Mouse (Mus musculus) midbrain, embryonic 16.5 days (tissue): ENCODE data around the gene Ash1l. TPM values are rescaled to one million over a fixed set of nuclear protein-coding genes. Genes with fewer than 3 reads are reported as not detected.

Source experiments
- ATAC-seq: fragments of 200-750 bp; cut with Nextera tagmentation; 2 replicates; pipeline ENCODE4 v1.8.0; 2017; ENCODE audit warnings: moderate TSS enrichment
- H3K27ac ChIP-seq: fragments of 300-500 bp; sonication (generic); 2 replicates; pipeline ENCODE4 v1.5.1; 2014; ENCODE audit warnings: mild to moderate bottlenecking, low read length, mixed read lengths
- H3K27me3 ChIP-seq: fragments of 300-500 bp; sonication (generic); 2 replicates; pipeline ENCODE4 v1.6.1; 2014; ENCODE audit warnings: low read depth, low read length, mixed read lengths; ENCODE audit not compliant: control insufficient read depth, insufficient read depth
- H3K36me3 ChIP-seq: fragments of 300-500 bp; sonication (generic); 2 replicates; pipeline ENCODE4 v1.6.1; 2014; ENCODE audit warnings: mild to moderate bottlenecking, low read length, moderate library complexity, mixed read lengths; ENCODE audit not compliant: control insufficient read depth, insufficient read depth
- H3K4me1 ChIP-seq: fragments of 300-500 bp; sonication (generic); 2 replicates; pipeline ENCODE4 v1.6.1; 2014; ENCODE audit warnings: mild to moderate bottlenecking, low read length, mixed read lengths; ENCODE audit not compliant: control insufficient read depth, insufficient read depth
- H3K4me2 ChIP-seq: fragments of 300-500 bp; sonication (generic); 2 replicates; pipeline ENCODE4 v1.6.1; 2014; ENCODE audit warnings: mild to moderate bottlenecking, low read length, mixed read lengths
- H3K4me3 ChIP-seq: fragments of 300-500 bp; sonication (generic); 2 replicates; pipeline ENCODE4 v1.5.1; 2014; ENCODE audit warnings: low read depth, mild to moderate bottlenecking, low read length, moderate library complexity, mixed read lengths
- H3K9ac ChIP-seq: fragments of 300-500 bp; sonication (generic); 2 replicates; pipeline ENCODE4 v1.6.1; 2014; ENCODE audit warnings: low read depth, low read length, mixed read lengths
- H3K9me3 ChIP-seq: fragments of 300-500 bp; sonication (generic); replicated peaks from 2 replicates; pipeline ENCODE4 v1.6.1; 2014; ENCODE audit warnings: mild to moderate bottlenecking, low read length, mixed read lengths; ENCODE audit not compliant: control insufficient read depth, poor library complexity, severe bottlenecking
- WGBS: fragments of 180-500 bp; shearing (Covaris S2); extraction: QIAGEN DNeasy Blood & Tissue Kit; methylation state at CpG from one replicate; pipeline ENCODE4 v1.1.7; 2014; 5-methylcytosine and 5-hydroxymethylcytosine counted together
- polyA plus RNA-seq: library from polyadenylated mRNA; unstranded; fragments of >200 nt; fragmentation: Nextera tagmentation; extraction: Ambion mirVana; gene quantifications from 2 replicates; pipeline ENCODE4 v1.2.1, GENCODE M21; 2015

Ash1l gene
- polyA plus RNA-seq, 1 experiment from 2014 or later = 19.0 TPM

GRCm38 (mm10) chr3:89108146-89108545, 157.7 kb downstream of the Ash1l start:
- Histone ChIP-seq H3K9ac (no peak overlapping the region), H3K4me3 (no peak overlapping the region), H3K4me2 (no peak overlapping the region), H3K4me1 (no peaks in the 10 kb centered on the region), H3K27me3 (no peaks in the 10 kb centered on the region), H3K9me3 (no peaks in the 10 kb centered on the region), H3K36me3 (no peaks in the 10 kb centered on the region), H3K27ac (no peak overlapping the region)
- 67% methylated on average over 1 of the region's 1 CpGs for WGBS
- ATAC-seq = no peak

- H3K9ac ChIP-seq = no peak overlapping the region
- H3K4me3 ChIP-seq = no peak overlapping the region
- H3K27ac ChIP-seq = no peak overlapping the region
- H3K27me3 ChIP-seq = no peaks in the 10 kb centered on the region
- no peaks in the 10 kb centered on the region for H3K9me3 ChIP-seq
- no peaks in the 10 kb centered on the region for H3K36me3 ChIP-seq
- WGBS = 88% methylated on average over 4 of the region's 4 CpGs
- no peaks in the 10 kb centered on the region for H3K4me1 ChIP-seq
- H3K4me2 ChIP-seq = no peak overlapping the region
- no peak for ATAC-seq
Observed at GRCm38 (mm10) chr3:89113058-89113457, 162.6 kb downstream of the Ash1l start.

GRCm38 (mm10) chr3:89115522-89115921, 165.1 kb downstream of the Ash1l start:
- Histone ChIP-seq H3K4me1 (no peaks in the 10 kb centered on the region), H3K36me3 (no peaks in the 10 kb centered on the region), H3K4me2 (no peak overlapping the region), H3K9ac (no peak overlapping the region), H3K27ac (no peak overlapping the region), H3K4me3 (no peak overlapping the region), H3K9me3 (no peaks in the 10 kb centered on the region), H3K27me3 (no peaks in the 10 kb centered on the region)
- no peak for ATAC-seq
- WGBS = 11% methylated on average over 2 of the region's 2 CpGs

GRCm38 (mm10) chr3:89123313-89123712, 172.9 kb downstream of the Ash1l start:
- WGBS = 72% methylated on average over 2 of the region's 2 CpGs
- no peaks in the 10 kb centered on the region for H3K36me3 ChIP-seq

GRCm38 (mm10) chr3:89124241-89124640, 173.8 kb downstream of the Ash1l start:
- Histone ChIP-seq H3K9me3 (no peaks in the 10 kb centered on the region), H3K27ac (no peak overlapping the region), H3K27me3 (no peaks in the 10 kb centered on the region), H3K36me3 (no peaks in the 10 kb centered on the region), H3K4me3 (no peak overlapping the region), H3K9ac (no peak overlapping the region), H3K4me2 (no peak overlapping the region), H3K4me1 (no peaks in the 10 kb centered on the region)
- 82% methylated on average over 3 of the region's 3 CpGs for WGBS
- no peak for ATAC-seq

More at GRCm38 (mm10) chr3:89123313-89123712, 172.9 kb downstream of the Ash1l start:
- H3K4me1 ChIP-seq = no peaks in the 10 kb centered on the region
- no peaks in the 10 kb centered on the region for H3K27me3 ChIP-seq
- ATAC-seq = no peak
- no peaks in the 10 kb centered on the region for H3K9me3 ChIP-seq
- H3K4me2 ChIP-seq = no peak overlapping the region
- no peak overlapping the region for H3K9ac ChIP-seq
- H3K27ac ChIP-seq = no peak overlapping the region
- no peak overlapping the region for H3K4me3 ChIP-seq

GRCm38 (mm10) chr3:89125981-89126380, 175.6 kb downstream of the Ash1l start:
- H3K27ac ChIP-seq = no peak overlapping the region
- no peak for ATAC-seq
- no peak overlapping the region for H3K4me3 ChIP-seq
- H3K4me2 ChIP-seq = no peak overlapping the region
- H3K36me3 ChIP-seq = no peaks in the 10 kb centered on the region
- H3K9ac ChIP-seq = no peak overlapping the region
- H3K4me1 ChIP-seq = no peaks in the 10 kb centered on the region
- H3K27me3 ChIP-seq = no peaks in the 10 kb centered on the region
- WGBS = 91% methylated on average over 3 of the region's 3 CpGs
- H3K9me3 ChIP-seq = no peaks in the 10 kb centered on the region

Other genes with a start within 250 kb of the Ash1l start
- 59.4 and 65.6 TPM in 2 replicates for gene Rit1, start 233.8 kb upstream of the Ash1l start, polyA plus RNA-seq
- gene Syt11, start 175.5 kb upstream of the Ash1l start, polyA plus RNA-seq = 217 and 225 TPM in 2 replicates
- 13.7 and 14.2 TPM in 2 replicates for gene Gon4l, start 115.4 kb upstream of the Ash1l start, polyA plus RNA-seq
- 46.9 and 51.2 TPM in 2 replicates for gene Msto1, start 36.6 kb upstream of the Ash1l start, polyA plus RNA-seq
- gene Dap3, start 559 bp downstream of the Ash1l start, polyA plus RNA-seq = 120 and 123 TPM in 2 replicates
- 101 and 103 TPM in 2 replicates for gene Rusc1, start 142.7 kb downstream of the Ash1l start, polyA plus RNA-seq
- 0.14 TPM in 1 of 2 replicates, not detected in the other for gene Gm43738, start 150.5 kb downstream of the Ash1l start, polyA plus RNA-seq
- 512 and 577 TPM in 2 replicates for gene Fdps, start 151.3 kb downstream of the Ash1l start, polyA plus RNA-seq
- gene Pklr, start 185.5 kb downstream of the Ash1l start, polyA plus RNA-seq = 0.30 TPM in 1 of 2 replicates, not detected in the other
- gene Hcn3, start 209.6 kb downstream of the Ash1l start, polyA plus RNA-seq = 59.1 and 65.9 TPM in 2 replicates
- gene Clk2, start 214.2 kb downstream of the Ash1l start, polyA plus RNA-seq = 15.9 and 19.7 TPM in 2 replicates
- 145 and 152 TPM in 2 replicates for gene Scamp3, start 226.9 kb downstream of the Ash1l start, polyA plus RNA-seq
- gene Fam189b, start 232.5 kb downstream of the Ash1l start, polyA plus RNA-seq = 31.8 and 33.6 TPM in 2 replicates